Mouse (Mus musculus): ENCODE results near the gene Prdx6. TPM values are rescaled to one million over a fixed set of nuclear protein-coding genes. Genes with fewer than 3 reads are reported as not detected.
A peak's percentile ranks its signal among the peaks of the same experiment; 100 is the strongest.

Gene Prdx6
- total and polyA plus RNA-seq, 3 experiments, result 102 to 277 (median 232) TPM

DNA sequence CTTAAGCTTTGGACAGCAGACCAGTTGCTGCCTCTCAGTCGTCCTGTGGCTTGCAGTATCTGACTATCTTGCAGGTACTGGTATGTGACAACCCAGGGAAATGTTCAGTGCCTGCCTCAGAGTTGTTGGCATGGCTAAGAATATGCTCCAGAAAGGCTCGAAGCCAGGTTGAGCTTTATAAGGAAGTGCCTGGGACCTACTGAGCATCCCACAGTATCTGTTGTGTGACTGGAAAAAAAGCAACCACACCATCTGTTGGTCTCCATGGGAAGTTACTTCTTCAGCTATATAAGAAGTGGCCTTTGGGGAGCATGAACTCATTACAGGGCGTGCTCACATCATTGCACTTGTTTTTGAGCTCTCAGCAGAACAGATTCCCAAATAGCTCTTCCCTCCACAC lies 31.2 kb downstream of the Prdx6 start:
- Histone ChIP-seq H3K4me3 (replicated peaks in 1 of 3; ENCODE audit: low read depth in 2 of 3, low read length in 2 of 3, poor library complexity in 1 of 3) (no peak overlapping the region), H3K9ac (ENCODE audit: insufficient read depth, low read depth) (no peak overlapping the region), H3K4me1 (ENCODE audit: control insufficient read depth in 1 of 2, insufficient read depth in 2 of 2) (peaks cover 0 to 8% of the 10 kb centered on the region in 2 experiments; a peak in 3 of 4 replicates), H3K4me2 (ENCODE audit: insufficient read depth, low read depth, poor library complexity, severe bottlenecking) (no peak overlapping the region), H3K9me3 (replicated peaks; ENCODE audit: low read length) (no peaks in the 10 kb centered on the region), H3K36me3 (replicated peaks in 1 of 2; ENCODE audit: control insufficient read depth in 1 of 2, insufficient read depth in 1 of 2, low read length in 1 of 2) (no peaks in the 10 kb centered on the region), H3K79me2 (replicated peaks; ENCODE audit: control insufficient read depth, extremely low read depth, insufficient read depth, poor library complexity, severe bottlenecking) (no peaks in the 10 kb centered on the region), H3K27me3 (replicated peaks) (no peaks in the 10 kb centered on the region), H3K27ac (ENCODE audit: insufficient read depth, low read depth) (no peak overlapping the region)
- dilution Hi-C loops (cut with MboI; ENCODE audit: extremely low pct_ligation_motif_present, extremely low pct_unique_long_range_greater_than_20kb, low sequenced_read_pairs) (no loop called here), in situ Hi-C loops (cut with MboI; ENCODE audit: low pct_ligation_motif_present, low pct_unique_long_range_greater_than_20kb, low sequenced_read_pairs) (no loop called here)
- DNase-seq (ENCODE audit: extremely low read depth), result no peak
- TF ChIP-seq PAX5 (IDR thresholded peaks at IDR 0.05; ENCODE audit: low read length) (no peak), MAFK (IDR thresholded peaks at IDR 0.05; ENCODE audit: insufficient replicate concordance, low read length) (no peak), EP300 (IDR thresholded peaks at IDR 0.05; ENCODE audit: low read length) (no peak), NELFE (IDR thresholded peaks at IDR 0.05; ENCODE audit: low read depth, low read length) (no peak), HCFC1 (IDR thresholded peaks at IDR 0.05; ENCODE audit: low read depth, low read length) (no peak)

DNA sequence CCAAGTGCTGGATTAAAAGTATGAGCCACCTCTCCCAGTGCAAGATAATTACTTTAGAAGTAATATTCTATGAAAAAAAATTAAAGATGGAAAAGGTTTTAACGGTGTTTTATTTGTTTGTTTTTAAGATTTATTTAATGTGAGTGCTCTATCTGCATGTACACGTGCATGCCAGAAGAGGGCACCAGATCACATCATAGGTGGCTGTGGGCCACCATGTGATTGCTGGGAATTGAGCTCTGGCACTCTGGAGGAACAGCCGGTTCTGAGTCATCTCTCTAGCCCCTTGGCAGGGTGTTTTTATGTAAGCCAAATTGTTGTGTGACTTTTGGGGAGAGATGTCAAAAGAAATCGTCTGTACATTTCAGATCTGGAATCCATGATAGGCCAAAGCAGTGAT lies 36.6 kb downstream of the Prdx6 start:
- H3K4me1 ChIP-seq (ENCODE audit: control insufficient read depth in 1 of 2, insufficient read depth in 2 of 2), result no peaks in the 10 kb centered on the region
- no peak for TF ChIP-seq RCOR1 (conservative IDR thresholded peaks at IDR 0.05; ENCODE audit: low read depth, low read length)
- TF ChIP-seq SIN3A (IDR thresholded peaks at IDR 0.05; ENCODE audit: low read length), result no peak
- TF ChIP-seq MEF2A (IDR thresholded peaks at IDR 0.05; ENCODE audit: borderline replicate concordance, low read depth, low read length), result no peak
- TF ChIP-seq SMC3 (IDR thresholded peaks at IDR 0.05; ENCODE audit: low read depth, low read length), result peak; percentile 85
- no peak; the same call in 1 of the 2 replicates for TF ChIP-seq ZC3H11A (IDR thresholded peaks at IDR 0.05; ENCODE audit: low read depth, low read length)
- no peak for TF ChIP-seq ZKSCAN1 (IDR thresholded peaks at IDR 0.05; ENCODE audit: borderline replicate concordance, low read depth, low read length)
- peak; percentile 86 for TF ChIP-seq MYC (IDR thresholded peaks at IDR 0.05; ENCODE audit: low read depth, low read length)
- 0 out of 2 replicates have a peak, but pooled peaks have one; percentile 27 for TF ChIP-seq JUND (conservative IDR thresholded peaks at IDR 0.05; ENCODE audit: low read depth, low read length)
- TF ChIP-seq IRF4 (IDR thresholded peaks at IDR 0.05; ENCODE audit: low read depth, low read length), result no peak
- no peak for TF ChIP-seq UBTF (IDR thresholded peaks at IDR 0.05; ENCODE audit: low read depth, low read length)
- TF ChIP-seq MAX (IDR thresholded peaks at IDR 0.05; ENCODE audit: low read length), result peak; percentile 87
- TF ChIP-seq RAD21 (IDR thresholded peaks at IDR 0.05; ENCODE audit: low read depth, low read length), result peak; percentile 80
- peak; percentile 45 to 81 for TF ChIP-seq CTCF (conservative IDR thresholded peaks at IDR 0.05 in 1 of 2, IDR thresholded peaks at IDR 0.05 in 1 of 2; ENCODE audit: low read depth in 2 of 2, low read length in 2 of 2)
- H3K27ac ChIP-seq (ENCODE audit: insufficient read depth, low read depth), result no peak overlapping the region
- H3K4me3 ChIP-seq (replicated peaks in 1 of 3; ENCODE audit: low read depth in 2 of 3, low read length in 2 of 3, poor library complexity in 1 of 3), result no peak overlapping the region
- H3K27me3 ChIP-seq (replicated peaks), result no peaks in the 10 kb centered on the region
- in situ Hi-C loops (cut with MboI; ENCODE audit: low pct_ligation_motif_present, low pct_unique_long_range_greater_than_20kb, low sequenced_read_pairs) (no loop called here), dilution Hi-C loops (cut with MboI; ENCODE audit: extremely low pct_ligation_motif_present, extremely low pct_unique_long_range_greater_than_20kb, low sequenced_read_pairs) (no loop called here)
- no peaks in the 10 kb centered on the region for H3K36me3 ChIP-seq (replicated peaks in 1 of 2; ENCODE audit: control insufficient read depth in 1 of 2, insufficient read depth in 1 of 2, low read length in 1 of 2)
- H3K9me3 ChIP-seq (replicated peaks; ENCODE audit: low read length), result no peaks in the 10 kb centered on the region
- H3K9ac ChIP-seq (ENCODE audit: insufficient read depth, low read depth), result no peak overlapping the region
- DNase-seq (ENCODE audit: extremely low read depth), result peak; percentile 51
- no peak overlapping the region for H3K4me2 ChIP-seq (ENCODE audit: insufficient read depth, low read depth, poor library complexity, severe bottlenecking)
- no peaks in the 10 kb centered on the region for H3K79me2 ChIP-seq (replicated peaks; ENCODE audit: control insufficient read depth, extremely low read depth, insufficient read depth, poor library complexity, severe bottlenecking)
